Mouse (Mus musculus): ENCODE data around the gene Hist1h1t.
"Not testable (repeated sequence)": the region's sequence is repeated elsewhere in the genome, so short reads cannot be mapped to it uniquely, and the experiment has no call there.

Gene Hist1h1t

DNA sequence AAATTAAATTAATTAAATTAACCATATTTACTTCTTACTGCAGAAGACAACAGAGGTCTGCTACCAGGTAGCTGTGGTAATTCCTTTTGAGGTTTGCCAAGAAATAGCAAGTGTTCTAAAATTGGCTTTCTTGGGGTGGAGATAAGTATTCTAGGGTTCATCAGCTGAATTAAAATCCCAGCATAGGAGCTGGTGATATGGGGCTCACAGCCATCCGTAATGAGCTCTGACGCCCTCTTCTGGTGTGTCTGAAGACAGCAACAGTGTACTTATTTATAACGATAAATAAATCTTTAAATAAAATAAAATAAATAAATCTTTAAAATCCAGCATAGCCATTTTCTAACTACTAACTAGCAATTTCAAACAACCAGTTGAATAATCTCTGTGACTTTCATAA is 4.2 kb downstream of the Hist1h1t start:
- DNase-seq (ENCODE audit: low read depth, low spot score), result no peak

DNA sequence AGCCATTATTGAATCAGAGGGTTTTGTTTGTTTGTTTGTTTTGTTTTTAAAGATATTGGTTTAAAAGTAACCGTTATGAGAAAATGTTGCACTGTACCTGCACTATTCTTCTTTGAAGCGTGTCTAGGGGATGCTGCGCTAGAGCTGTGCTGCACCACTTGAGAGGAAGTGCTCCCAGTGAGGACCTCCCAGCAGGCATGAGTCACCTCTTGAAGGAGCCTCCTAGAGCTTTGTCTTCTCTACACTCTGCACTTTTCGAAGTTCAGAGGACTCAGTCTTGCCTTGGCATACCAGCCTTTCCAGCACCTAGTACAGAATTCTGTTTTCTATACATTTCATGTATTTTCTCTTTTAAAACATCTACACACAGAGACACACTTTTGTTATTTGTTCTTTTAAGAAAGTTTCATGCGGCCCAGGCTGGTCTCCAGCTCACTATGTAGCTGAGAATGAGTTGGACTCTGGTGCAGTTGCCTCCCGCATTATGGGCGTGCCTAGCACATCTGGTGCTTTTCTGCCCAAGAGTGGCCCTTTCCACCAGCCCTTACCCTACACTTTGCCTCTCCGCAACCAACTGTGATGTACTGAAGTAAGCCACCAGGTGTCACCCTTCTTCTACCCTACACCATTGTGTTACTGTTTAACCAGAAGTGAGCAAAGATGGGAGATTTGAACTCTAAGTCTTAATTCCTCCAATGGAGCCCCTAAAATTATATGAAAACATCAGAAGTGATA is 5.3 kb downstream of the Hist1h1t start:
- peak; percentile 75 for DNase-seq (ENCODE audit: low read depth, low spot score)

DNA sequence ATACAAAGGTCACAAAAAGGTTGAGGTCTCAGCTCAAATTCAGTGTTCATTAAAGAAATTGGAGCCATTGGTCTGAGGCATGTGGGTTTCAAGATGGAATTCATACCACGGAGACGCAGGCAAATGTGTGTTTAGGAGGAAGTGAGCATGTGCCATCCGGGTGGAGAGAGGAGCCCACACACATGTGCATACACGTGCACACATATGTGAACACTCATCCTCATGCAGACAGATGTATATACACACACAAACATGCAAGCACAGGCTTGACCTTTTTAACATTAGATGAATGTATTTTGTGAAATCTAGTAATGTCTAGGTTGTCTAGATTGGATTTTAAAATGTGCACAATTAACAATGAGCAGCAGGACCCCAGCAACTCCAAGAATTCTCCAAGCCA is 6.6 kb downstream of the Hist1h1t start:
- no peak for DNase-seq (ENCODE audit: low read depth, low spot score)

DNA sequence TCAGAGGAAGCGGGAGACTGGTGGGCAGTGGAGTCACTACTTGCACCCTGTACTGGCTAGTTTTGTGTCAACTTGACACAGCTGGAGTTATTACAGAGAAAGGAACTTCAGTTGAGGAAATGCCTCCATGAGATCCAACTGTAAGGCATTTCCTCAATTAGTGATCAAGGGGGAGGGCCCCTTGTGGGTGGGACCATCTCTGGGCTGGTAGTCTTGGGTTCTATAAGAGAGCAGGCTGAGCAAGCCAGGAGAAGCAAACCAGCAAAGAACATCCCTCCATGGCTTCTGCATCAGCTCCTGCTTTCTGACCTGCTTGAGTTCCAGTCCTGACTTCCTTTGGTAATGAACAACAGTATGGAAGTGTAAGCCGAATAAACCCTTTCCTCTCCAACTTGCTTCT is 7.2 kb downstream of the Hist1h1t start:
- not testable (repeated sequence) for DNase-seq (ENCODE audit: low read depth, low spot score)

DNA sequence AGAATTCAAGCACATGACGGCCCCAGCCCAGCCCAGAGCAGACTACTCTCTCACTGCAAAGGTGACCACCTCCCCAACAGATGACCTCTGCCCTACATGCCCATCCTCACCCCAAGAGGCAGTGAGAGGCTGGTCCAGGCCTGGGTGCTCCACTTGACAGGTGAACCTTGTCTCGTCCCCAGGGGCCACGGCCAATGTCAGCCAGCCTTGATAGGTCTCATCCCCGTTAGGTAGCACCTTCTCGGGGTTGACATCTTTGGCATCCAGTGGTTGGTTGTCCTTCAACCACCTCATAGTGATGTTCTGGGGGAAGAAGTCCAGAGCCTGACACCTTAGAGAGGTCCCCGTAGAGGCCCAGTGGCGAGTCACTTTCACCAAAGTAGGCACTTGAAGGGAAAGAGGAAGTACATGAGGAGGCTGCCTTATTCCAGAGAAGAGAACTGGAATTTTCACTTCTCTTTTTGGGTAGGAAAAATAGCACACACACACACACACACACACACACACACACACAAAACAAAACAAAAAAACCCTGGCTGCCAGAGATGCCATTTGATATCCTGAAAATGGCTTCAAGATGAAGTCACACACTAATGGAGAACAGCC is 10.2 kb downstream of the Hist1h1t start:
- DNase-seq (ENCODE audit: low read depth, low spot score), result no peak

DNA sequence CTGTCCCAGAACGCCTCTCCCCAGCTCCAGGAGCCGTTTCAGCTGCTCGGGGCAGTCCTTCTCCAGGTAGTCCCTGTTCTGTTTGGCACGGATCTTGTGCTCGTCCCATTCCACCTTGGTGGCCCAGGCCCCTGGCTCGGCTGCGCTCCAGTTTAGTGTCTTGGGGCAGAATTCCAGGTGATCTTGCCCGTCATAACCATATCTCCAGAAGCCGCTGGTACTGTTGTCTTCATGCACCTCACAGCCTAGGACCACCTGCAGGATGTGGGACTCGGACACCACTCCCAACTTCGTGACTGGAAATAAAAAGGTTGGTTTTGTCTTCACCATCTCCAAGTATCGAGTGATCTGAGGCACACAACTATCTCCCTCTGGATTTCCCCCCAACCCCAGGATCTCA is 11.2 kb downstream of the Hist1h1t start:
- no peak for DNase-seq (ENCODE audit: low read depth, low spot score)

DNA sequence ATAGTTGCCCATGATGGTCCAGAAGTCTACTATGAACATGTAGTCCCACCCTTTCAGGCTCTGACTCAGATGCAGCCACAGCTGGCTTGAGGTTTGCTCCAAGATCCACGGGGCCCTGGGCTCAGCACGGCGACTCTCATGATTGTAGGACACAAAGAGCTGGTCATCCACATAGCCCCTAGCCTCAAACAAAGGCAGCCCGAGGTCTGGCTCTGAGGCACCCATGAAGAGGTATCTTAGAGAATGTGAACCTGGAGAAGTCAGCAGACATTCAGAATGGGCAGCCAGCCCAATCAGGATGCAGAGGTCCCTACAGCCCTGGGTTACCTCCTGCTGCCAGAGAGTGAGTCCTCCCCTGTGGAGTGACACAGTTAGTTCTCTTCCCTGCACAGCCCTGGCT is 12.4 kb downstream of the Hist1h1t start:
- no peak for DNase-seq (ENCODE audit: low read depth, low spot score)

DNA sequence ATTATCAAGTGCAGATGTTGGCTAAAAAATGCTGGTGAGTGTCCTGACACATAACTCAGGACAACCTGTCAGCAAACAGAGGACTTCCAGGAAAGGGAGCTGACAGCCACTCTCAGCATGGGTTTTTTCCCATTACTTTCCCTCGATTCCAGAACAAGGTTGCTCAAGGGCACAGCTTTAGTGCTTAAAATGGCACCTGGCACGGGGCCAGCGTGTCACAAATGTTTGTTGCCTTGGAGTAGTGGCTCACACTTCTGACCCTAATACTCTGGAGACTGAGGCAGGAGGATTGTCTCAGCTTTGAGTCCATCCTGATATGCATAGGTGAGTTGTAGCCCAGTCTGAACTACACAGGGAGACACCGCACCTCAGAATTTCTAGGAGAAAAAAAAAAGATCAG is 13.0 kb downstream of the Hist1h1t start:
- no peak for DNase-seq (ENCODE audit: low read depth, low spot score)

DNA sequence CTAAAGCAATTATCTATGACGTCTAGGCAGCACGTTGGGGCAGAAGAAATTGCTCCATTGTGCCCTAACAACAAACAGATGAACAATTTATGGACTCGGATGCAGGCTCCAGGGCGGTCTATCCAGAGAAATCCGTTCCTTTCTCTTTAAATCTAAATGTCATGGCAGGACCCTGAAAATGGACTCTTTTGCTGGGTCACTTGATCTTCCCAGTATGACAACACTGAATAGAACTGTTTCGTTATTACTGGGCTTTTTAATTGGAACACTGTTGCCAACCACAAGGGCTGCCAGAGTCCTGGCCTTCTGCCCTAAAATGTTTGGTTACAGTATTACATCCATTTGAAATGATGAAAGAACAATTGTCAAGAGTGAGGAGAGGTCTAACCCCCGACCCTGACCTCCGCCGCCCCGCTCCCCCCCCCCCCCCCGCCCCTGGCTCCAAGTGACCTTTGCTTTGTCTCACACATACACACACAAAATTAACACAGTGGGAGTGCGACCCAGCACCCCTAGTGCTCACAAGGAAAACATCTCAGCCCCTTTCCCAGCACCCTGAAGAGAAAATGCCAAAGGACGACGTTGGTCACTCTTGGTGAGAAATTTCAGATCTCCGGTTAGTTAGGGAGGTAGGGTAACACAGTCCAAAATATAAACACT is 14.2 kb downstream of the Hist1h1t start:
- no peak for DNase-seq (ENCODE audit: low read depth, low spot score)

DNA sequence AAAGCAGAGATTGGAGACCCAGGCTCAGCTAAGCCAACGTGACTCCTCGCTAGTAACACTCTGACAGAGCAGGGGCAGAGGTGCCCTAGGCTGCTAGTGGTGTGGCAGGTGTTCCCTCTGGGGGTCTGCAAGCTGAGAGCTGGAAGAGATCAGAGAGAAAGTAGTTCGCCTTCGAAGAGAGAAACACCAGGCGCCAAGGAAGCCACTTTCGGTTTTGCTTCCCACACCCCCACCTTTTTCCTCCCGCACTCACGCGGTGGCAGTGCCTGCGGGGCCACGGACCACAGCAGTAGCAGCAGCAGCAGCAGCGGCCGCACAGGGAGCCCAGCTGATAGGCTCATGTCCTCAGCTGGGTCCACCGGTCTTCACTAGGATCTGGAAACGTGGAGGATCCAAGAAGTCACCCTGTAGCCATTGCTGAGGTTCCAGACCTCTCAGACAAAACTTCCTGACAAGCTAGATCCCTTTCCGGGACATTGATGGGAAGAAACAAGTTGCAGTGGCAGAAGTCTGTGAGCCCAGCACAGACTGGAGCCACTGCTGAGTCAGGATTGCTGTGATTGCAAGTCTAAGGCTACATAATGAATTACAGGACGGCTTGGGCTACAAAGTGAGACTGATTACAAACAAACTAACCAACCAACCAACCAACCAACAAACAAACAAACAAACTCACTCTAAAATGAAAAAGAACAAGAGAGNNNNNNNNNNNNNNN is 14.9 kb downstream of the Hist1h1t start, which contains the start of gene Hfe:
Gene Hfe, minus strand, starts transcription at position 481 of the 716 bp plus-strand sequence.
- DNase-seq (ENCODE audit: low read depth, low spot score), result no peak

DNA sequence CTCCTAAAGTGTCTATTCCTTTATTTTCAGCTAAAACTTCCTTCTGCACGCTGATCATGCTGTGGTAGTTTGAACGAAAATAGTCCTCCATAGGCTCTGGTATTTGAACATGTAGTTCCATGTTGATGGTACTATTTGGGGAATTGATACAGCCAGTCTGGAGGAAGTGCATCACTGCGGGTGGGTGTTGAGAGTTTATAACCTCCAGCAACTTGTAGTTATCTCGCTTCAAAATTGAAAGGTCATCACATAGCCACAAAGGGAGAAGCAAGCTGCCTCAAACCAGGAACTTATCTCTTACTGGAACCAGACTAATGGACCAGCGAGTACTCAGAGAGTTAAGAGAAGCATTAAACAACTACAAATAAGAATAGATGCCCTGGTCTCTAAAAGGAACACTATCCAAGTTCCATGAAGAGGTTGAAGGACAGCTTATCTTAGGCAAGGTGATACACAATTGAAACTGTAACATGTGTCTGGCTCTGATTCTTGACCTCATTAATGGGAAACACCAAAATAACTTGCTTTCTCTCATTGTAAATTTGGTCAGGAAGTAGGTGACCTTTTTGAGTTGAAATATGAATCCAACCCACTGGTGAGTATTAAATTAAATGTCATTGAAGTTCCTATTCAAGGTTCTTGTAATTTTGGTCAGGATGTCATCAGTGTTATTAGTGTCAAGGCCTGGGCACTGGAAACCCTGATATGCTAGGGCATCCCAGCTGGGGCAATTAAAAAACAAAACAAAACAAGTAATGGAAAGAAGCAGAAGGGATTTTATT is 20.8 kb downstream of the Hist1h1t start:
- no peak for DNase-seq (ENCODE audit: low read depth, low spot score)

DNA sequence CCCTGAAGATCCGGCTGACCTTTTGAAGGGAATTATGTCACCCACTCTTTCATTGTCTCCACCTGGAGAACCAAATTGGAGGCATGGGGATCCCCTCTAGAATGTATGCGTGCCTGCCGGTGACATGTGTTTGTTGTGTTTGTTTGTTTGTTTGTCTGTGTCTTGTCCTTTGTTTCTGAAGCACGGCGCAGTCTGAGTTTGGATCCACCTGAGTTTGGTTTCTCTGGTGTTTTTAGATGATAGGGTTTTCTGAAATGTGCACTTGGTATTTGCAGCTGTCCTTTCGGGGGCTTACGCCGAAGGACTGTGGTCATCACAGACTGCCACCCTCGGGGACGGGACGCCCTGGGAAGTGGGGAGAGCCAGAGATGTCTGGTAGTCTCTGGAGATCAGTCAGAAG is 21.6 kb downstream of the Hist1h1t start:
- no peak for DNase-seq (ENCODE audit: low read depth, low spot score)

DNA sequence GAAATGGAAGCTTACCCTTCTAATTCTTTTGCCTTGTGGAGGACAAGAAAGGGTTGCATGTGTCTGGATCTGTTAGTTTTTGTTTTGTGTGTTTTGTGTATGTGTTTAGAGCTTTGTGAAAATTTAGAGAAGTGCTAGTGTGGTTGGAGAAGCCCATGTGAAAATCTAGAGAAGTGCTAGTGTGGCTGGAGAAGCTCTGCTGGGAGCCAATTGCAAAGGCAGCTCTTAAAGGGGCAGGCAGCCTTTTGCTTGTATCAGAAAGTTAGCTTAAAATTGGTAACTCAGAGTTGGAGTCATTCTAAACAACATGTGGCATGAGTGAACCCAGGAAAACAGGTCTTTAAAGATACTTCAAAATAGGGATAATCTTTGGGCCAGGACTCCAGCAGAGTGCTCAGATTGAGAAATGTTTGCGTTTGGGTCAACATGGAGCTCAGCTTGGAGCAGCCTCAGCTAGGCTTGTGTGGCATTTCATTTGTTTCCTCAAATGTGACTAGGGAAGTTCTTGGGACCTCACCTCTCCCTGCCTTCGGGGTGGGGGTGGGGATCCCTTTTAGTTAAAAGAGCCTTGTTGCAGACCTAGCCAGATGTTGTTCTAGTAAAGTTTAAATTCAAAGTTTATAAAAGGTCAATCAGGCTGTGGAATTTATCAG is 22.1 kb downstream of the Hist1h1t start:
- not testable (repeated sequence) for DNase-seq (ENCODE audit: low read depth, low spot score)

DNA sequence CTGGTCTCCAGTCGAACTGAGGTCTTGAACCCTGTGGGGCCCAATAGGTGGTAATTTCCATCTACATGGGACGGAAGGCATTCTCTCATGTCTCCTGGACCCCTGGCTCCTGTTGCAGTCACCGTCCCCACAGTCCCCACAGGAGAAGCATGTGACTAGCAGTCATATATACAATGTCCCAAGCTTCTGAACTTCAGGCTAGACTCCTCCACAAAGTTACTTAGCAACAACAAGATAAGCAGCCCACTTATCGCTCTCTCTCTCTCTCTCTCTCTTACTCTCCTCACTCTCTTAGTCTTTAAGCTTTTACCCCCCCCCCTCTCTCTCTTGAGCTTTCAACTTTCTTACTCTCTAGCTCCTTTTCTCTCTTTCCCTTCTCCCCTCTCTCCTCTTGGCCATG is 28.6 kb downstream of the Hist1h1t start:
- no peak for DNase-seq (ENCODE audit: low read depth, low spot score)

DNA sequence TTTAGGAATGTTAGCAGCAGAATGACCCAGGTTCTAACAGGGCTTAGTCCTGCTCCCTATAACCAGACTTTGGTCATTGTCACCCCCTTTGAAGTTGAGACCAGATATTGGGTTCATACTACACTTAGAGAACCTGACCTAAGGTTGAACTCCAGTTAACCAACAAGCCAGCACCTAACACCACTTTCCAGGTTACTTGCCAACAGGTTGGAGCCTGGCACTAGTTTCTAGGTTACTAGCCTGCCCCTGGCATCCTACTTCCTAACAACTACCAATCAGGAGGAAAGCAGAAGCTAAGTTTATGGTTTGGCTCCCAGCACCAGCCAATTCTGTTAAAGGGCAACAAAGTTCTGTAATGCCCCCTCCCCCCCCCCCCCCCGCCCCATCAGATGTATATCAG is 29.6 kb downstream of the Hist1h1t start:
- DNase-seq (ENCODE audit: low read depth, low spot score), result no peak

DNA sequence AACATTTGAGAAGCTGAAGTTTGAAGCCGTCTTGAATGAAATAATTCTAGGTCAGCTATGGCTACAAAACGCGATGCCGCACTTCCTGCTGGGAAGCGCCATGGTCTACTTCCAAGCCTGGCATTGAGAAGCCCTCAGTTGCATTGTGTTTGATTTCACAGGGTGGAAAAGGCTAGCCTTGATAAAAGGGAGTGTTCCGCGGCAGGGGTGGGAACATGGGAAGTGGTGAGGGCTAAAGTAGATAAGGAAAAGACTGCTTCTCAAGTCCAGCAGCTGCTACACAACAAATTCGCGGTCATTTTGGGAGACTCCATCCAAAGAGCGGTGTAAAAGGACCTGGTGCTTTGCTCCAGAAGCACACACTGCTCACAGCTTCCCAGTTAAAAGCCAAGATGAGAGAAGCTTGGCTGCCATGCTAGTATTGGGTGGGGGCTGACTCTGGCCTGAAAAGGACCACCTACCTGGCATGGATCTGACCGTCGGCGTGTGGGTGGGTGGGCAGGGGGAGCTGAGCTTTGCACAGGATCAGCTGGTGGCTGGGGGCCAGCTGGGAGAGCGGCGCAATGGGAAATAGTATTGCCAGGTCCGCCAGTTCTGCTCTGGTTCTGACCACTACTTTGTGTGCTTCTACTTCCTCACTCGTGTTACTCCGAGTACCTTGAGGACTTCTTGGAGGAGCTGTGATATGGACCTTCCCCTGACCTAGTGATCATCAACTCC is 33.0 kb downstream of the Hist1h1t start:
- no peak for DNase-seq (ENCODE audit: low read depth, low spot score)

DNA sequence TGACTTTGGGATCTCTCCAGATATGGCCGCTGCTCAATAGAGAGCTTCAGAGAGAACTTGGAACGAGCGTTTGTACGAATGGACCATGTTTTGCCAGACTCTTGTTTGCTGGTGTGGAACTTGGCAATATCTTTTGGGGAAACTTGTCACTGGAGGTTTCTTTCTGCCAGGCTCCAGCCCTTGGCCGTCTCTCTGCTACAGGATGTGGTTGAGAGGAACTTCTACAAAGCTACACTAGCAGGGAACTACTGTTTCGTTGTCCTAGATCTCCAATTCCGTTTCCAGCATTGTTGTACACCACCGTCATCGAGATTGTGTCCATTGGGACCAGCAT is 33.5 kb downstream of the Hist1h1t start:
- no peak for DNase-seq (ENCODE audit: low read depth, low spot score)

DNA sequence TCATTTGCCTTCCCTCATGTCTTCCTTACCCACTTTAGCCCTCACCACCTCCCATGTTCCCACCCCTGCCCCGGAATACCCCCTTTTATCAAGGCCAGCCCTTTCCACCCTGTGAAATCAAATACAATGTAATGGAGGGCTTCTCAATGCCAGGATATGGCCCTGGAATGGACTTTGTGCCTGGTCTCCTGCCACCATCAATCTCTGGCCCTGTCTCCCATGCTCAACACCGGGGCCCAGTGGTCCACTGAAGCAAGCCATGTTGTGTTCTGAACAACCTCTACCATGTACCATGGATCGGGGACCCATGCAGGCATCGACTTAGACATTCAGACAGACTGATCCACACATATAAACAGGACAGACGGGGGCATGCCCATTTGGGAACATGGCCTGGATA is 34.1 kb downstream of the Hist1h1t start:
- DNase-seq (ENCODE audit: low read depth, low spot score), result no peak

DNA sequence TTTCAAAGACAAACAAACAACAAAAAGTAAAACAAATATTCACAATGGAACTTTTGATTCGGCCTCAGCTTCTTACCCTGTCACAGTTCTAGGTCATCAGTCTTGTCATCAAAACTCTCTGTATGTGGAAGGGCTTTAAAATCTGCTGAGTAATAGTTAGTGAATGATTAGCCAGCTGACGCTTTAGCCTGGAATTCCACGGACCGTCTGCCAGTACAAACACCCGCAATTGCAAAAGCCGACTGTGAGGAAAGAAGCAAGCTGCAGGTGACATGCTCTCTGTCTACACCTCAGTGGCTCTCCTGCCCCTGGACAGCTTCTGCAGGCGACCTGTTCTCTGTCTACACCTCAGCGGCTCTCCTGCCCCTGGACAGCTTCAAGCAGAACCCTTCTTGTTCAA is 34.9 kb downstream of the Hist1h1t start:
- DNase-seq (ENCODE audit: low read depth, low spot score), result no peak

DNA sequence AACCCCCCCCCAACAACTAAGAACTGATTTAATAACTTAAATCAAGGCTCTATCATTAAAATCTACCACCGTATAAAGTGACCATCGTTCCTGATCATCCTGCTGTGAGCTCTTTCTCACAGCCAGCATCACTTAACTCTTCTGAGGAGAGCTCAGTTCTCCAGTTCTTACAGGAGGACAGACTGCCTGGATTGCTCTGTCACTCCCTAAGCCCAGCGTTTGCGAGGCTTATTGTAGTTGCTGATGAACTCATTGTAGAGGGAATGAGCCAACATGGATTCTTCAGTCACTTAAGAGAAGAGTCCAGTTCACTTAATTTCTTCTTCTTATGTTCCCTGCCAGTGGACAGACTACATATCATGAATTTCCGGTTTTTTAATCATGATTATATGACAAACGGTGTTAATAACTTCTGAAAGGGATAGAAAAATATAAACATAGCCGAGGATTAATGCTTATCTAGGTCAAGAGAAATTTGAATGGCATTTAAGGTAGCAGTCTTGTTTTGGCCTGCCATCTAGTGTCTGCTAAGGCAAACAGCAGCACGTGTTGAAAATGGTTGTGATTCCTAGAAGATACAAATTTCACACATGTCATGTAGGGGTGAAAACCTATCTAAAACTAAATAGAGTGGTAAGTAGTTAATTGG is 36.7 kb downstream of the Hist1h1t start:
- DNase-seq (ENCODE audit: low read depth, low spot score), result no peak

All from embryo, embryonic 11.5 days (tissue).